Mouse (Mus musculus) MN1 (cell line): ENCODE results near the gene Lrrfip1.

ENCODE experiments used
- DNase-seq: peaks from one replicate; pipeline ENCODE4 v3.0.0-alpha.2; 2016; ENCODE audit warnings: low spot score

The Lrrfip1 gene

GRCm38 (mm10) chr1:90998268-90998890, at the start of gene Lrrfip1:
Lrrfip1 (plus strand) TSS chr1:90998737.
- DNase-seq: no peak

GRCm38 (mm10) chr1:90949309-90949708, 49.2 kb upstream of the Lrrfip1 start:
- DNase-seq: no peak

GRCm38 (mm10) chr1:90951670-90952069, 46.9 kb upstream of the Lrrfip1 start:
- no peak for DNase-seq

- no peak for DNase-seq
Measured at GRCm38 (mm10) chr1:90952808-90953207, 45.7 kb upstream of the Lrrfip1 start, which contains the start of gene Prlh. Prlh (plus strand) TSS chr1:90953108.

- no peak for DNase-seq
Measured at GRCm38 (mm10) chr1:90953688-90954087, 44.8 kb upstream of the Lrrfip1 start.

- peak; percentile 14 for DNase-seq
Measured at GRCm38 (mm10) chr1:90956245-90957096, 42.1 kb upstream of the Lrrfip1 start.

- no peak for DNase-seq
Measured at GRCm38 (mm10) chr1:90962526-90962925, 36.0 kb upstream of the Lrrfip1 start.

GRCm38 (mm10) chr1:90962994-90963393, 35.5 kb upstream of the Lrrfip1 start:
- DNase-seq: no peak

GRCm38 (mm10) chr1:90967583-90967982, 31.0 kb upstream of the Lrrfip1 start:
- DNase-seq: no peak

GRCm38 (mm10) chr1:90968649-90969048, 29.9 kb upstream of the Lrrfip1 start:
- no peak for DNase-seq

GRCm38 (mm10) chr1:90969347-90969784, 29.2 kb upstream of the Lrrfip1 start, which contains the start of gene Rab17:
Rab17 (minus strand) TSS chr1:90969661.
- DNase-seq: no peak

- DNase-seq: no peak
Measured at GRCm38 (mm10) chr1:90969881-90970390, 28.6 kb upstream of the Lrrfip1 start.

- peak; percentile 60 for DNase-seq
Measured at GRCm38 (mm10) chr1:90972911-90973573, 25.5 kb upstream of the Lrrfip1 start.

GRCm38 (mm10) chr1:90973574-90973911, 25.0 kb upstream of the Lrrfip1 start:
- DNase-seq: no peak

- no peak for DNase-seq
Measured at GRCm38 (mm10) chr1:90974906-90975649, 23.5 kb upstream of the Lrrfip1 start.

- DNase-seq: no peak
Measured at GRCm38 (mm10) chr1:90975960-90976359, 22.6 kb upstream of the Lrrfip1 start.

- no peak for DNase-seq
Measured at GRCm38 (mm10) chr1:90980638-90981330, 17.8 kb upstream of the Lrrfip1 start.

GRCm38 (mm10) chr1:90981346-90981745, 17.2 kb upstream of the Lrrfip1 start:
- no peak for DNase-seq

GRCm38 (mm10) chr1:90995916-90996315, 2.6 kb upstream of the Lrrfip1 start:
- DNase-seq: no peak

GRCm38 (mm10) chr1:90997136-90997535, 1.4 kb upstream of the Lrrfip1 start:
- no peak for DNase-seq

- DNase-seq: no peak
Measured at GRCm38 (mm10) chr1:90997641-90998040, 896 bp upstream of the Lrrfip1 start.
